Mouse (Mus musculus) embryonic facial prominence, embryonic 15.5 days (tissue): Measurements from ENCODE around the gene Triobp. TPM values are rescaled to one million over a fixed set of nuclear protein-coding genes. Genes with fewer than 3 reads are reported as not detected.

Experiments
- ATAC-seq: fragments of 200-750 bp; cut with Nextera tagmentation; 2 replicates; pipeline ENCODE4 v1.8.0; 2017; ENCODE audit warnings: low read depth, moderate TSS enrichment; ENCODE audit not compliant: insufficient number of reproducible peaks, low FRiP score, low TSS enrichment
- H3K27ac ChIP-seq: fragments of 300-500 bp; sonication (generic); replicated peaks from 2 replicates; pipeline ENCODE4 v1.5.1; 2015; ENCODE audit warnings: mild to moderate bottlenecking, inconsistent platforms
- H3K27me3 ChIP-seq: fragments of 300-500 bp; sonication (generic); 2 replicates; pipeline ENCODE4 v1.6.1; 2015; ENCODE audit warnings: inconsistent platforms
- H3K36me3 ChIP-seq: fragments of 300-500 bp; sonication (generic); 2 replicates; pipeline ENCODE4 v1.6.1; 2015; ENCODE audit warnings: mild to moderate bottlenecking, inconsistent platforms
- H3K4me1 ChIP-seq: fragments of 300-500 bp; sonication (generic); 2 replicates; pipeline ENCODE4 v1.6.1; 2015; ENCODE audit warnings: inconsistent platforms
- H3K4me2 ChIP-seq: fragments of 300-500 bp; sonication (generic); replicated peaks from 2 replicates; pipeline ENCODE4 v1.6.1; 2015; ENCODE audit warnings: mild to moderate bottlenecking, inconsistent platforms
- H3K4me3 ChIP-seq: fragments of 300-500 bp; sonication (generic); replicated peaks from 2 replicates; pipeline ENCODE4 v1.5.1; 2015; ENCODE audit warnings: mild to moderate bottlenecking, inconsistent platforms
- H3K9ac ChIP-seq: fragments of 300-500 bp; sonication (generic); 2 replicates; pipeline ENCODE4 v1.6.1; 2015; ENCODE audit warnings: inconsistent platforms
- H3K9me3 ChIP-seq: fragments of 300-500 bp; sonication (generic); replicated peaks from 2 replicates; pipeline ENCODE4 v1.6.1; 2016; ENCODE audit warnings: inconsistent platforms
- WGBS: fragments of 180-500 bp; shearing (Covaris S2); methylation state at CpG from one replicate; pipeline ENCODE4 v1.1.7; 2015; 5-methylcytosine and 5-hydroxymethylcytosine counted together
- polyA plus RNA-seq: library from polyadenylated mRNA; unstranded; fragments of >200 nt; fragmentation: Nextera tagmentation; extraction: Ambion mirVana; gene quantifications from 2 replicates; pipeline ENCODE4 v1.2.1, GENCODE M21; 2015

Gene Triobp
- polyA plus RNA-seq, 1 experiment from 2014 or later, result 61.4 TPM

- Histone ChIP-seq H3K4me3 (peak overlapping the region; percentile 38), H3K27me3 (no peaks in the 10 kb centered on the region), H3K27ac (no peak overlapping the region), H3K4me2 (peak overlapping the region; percentile 60), H3K9me3 (no peaks in the 10 kb centered on the region), H3K4me1 (peaks cover 15% of the 10 kb centered on the region), H3K36me3 (peaks cover 42% of the 10 kb centered on the region), H3K9ac (peak overlapping the region; percentile 26; the same call in 1 of the 2 replicates)
- ATAC-seq, result 0 out of 2 replicates have a peak, but pooled peaks have one; percentile 20
- 4% methylated on average over 9 of the region's 9 CpGs for WGBS
Measured at GRCm38 (mm10) chr15:78942663-78943062, 4.9 kb upstream of the Triobp start.

- no peak overlapping the region for H3K27ac ChIP-seq
- H3K36me3 ChIP-seq, result peaks cover 8% of the 10 kb centered on the region
- H3K9me3 ChIP-seq, result no peaks in the 10 kb centered on the region
- no peak overlapping the region for H3K9ac ChIP-seq
- no peaks in the 10 kb centered on the region for H3K27me3 ChIP-seq
- H3K4me2 ChIP-seq, result no peak overlapping the region
- H3K4me3 ChIP-seq, result no peak overlapping the region
- WGBS, result 71% methylated on average over 7 of the region's 7 CpGs
- peaks cover 22% of the 10 kb centered on the region for H3K4me1 ChIP-seq
- no peak for ATAC-seq
Measured at GRCm38 (mm10) chr15:78946232-78946631, 1.3 kb upstream of the Triobp start.

- Histone ChIP-seq H3K4me2 (peak overlapping the region; percentile 85), H3K9me3 (no peaks in the 10 kb centered on the region), H3K27ac (no peak overlapping the region), H3K4me3 (peak overlapping the region; percentile 52), H3K4me1 (peaks cover 15% of the 10 kb centered on the region), H3K27me3 (no peaks in the 10 kb centered on the region), H3K36me3 (no peaks in the 10 kb centered on the region), H3K9ac (peak overlapping the region; percentile 40; the same call in 1 of the 2 replicates)
- ATAC-seq, result no peak
- 2% methylated on average over 11 of the region's 11 CpGs for WGBS
Measured at GRCm38 (mm10) chr15:78948152-78948725, 715 bp downstream of the Triobp start.

DNA sequence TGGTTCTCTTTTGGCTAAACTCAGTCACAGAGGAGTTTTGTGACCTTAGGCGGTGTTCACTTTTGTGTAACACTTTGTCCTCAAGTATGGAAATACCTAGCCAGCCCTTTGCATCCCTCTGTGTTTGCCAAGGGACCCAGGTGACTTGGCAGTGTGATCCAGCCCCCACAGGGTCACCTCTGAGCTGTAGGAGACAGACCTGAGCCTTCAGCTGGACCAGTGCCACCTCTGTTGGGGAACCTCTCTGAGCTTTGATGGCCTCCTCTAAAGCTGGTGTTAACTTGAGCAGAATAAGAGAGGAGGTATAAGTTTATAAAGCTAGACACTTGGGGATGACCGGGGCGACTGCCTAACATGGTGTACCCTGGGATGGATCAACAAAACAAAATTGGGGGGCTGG is 1.4 kb downstream of the Triobp start:
- Histone ChIP-seq H3K9ac (no peak overlapping the region), H3K4me2 (no peak overlapping the region), H3K27me3 (no peaks in the 10 kb centered on the region), H3K27ac (no peak overlapping the region), H3K36me3 (no peaks in the 10 kb centered on the region), H3K9me3 (no peaks in the 10 kb centered on the region), H3K4me3 (no peak overlapping the region), H3K4me1 (peaks cover 14% of the 10 kb centered on the region)
- ATAC-seq, result no peak
- WGBS, result 92% methylated on average over 3 of the region's 3 CpGs

DNA sequence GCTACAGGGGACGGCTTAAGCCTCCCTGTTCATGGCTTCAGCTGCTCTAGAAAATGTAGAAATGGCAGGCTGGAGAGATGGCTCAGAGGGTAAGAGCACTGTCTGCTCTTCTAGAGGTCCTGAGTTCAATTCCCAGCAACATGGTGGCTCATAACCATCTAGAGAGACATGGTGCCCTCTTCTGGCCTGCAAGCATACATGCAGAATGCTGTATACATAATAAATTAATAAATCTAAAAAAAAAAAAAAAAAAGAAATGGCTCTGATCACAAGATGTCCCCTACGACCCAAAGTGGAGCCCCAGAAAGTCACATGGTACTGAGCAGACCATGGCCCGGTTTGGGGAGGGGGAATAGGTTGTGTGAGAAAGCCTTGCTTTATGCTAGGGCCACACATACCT is 8.1 kb downstream of the Triobp start:
- Histone ChIP-seq H3K9ac (no peak overlapping the region), H3K27ac (no peak overlapping the region), H3K4me3 (no peak overlapping the region), H3K27me3 (no peaks in the 10 kb centered on the region), H3K36me3 (0 out of 2 replicates have a peak, but pooled peaks cover 4% of the 10 kb centered on the region), H3K4me1 (peaks cover 4% of the 10 kb centered on the region), H3K4me2 (no peak overlapping the region), H3K9me3 (no peaks in the 10 kb centered on the region)
- no peak for ATAC-seq
- 67% methylated on average over 3 of the region's 3 CpGs for WGBS

DNA sequence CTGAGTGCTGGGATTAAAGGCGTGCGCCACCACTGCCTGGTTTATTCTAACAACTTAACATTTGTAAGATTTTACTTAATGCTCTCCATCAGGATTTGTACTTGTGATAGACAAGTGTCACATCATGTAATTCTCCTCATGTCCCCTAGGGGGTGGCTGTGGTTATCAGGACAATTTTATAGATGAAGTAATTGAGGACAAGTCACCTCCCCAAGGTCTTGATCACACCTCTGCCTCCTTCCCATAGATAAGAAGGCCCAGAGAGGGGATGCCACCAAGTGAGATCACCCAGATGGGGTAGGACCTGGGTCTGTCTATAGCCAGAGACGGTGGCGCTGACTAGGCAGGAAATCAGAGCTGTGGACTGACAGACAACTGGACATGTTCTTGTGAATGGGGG is 8.8 kb downstream of the Triobp start:
- 78% methylated on average over 4 of the region's 4 CpGs for WGBS
- Histone ChIP-seq H3K9ac (no peak overlapping the region), H3K4me2 (no peak overlapping the region), H3K4me1 (peaks cover 4% of the 10 kb centered on the region), H3K27me3 (no peaks in the 10 kb centered on the region), H3K9me3 (no peaks in the 10 kb centered on the region), H3K27ac (no peak overlapping the region), H3K4me3 (no peak overlapping the region), H3K36me3 (peaks cover 4% of the 10 kb centered on the region; the same call in 1 of the 2 replicates)
- ATAC-seq, result no peak

DNA sequence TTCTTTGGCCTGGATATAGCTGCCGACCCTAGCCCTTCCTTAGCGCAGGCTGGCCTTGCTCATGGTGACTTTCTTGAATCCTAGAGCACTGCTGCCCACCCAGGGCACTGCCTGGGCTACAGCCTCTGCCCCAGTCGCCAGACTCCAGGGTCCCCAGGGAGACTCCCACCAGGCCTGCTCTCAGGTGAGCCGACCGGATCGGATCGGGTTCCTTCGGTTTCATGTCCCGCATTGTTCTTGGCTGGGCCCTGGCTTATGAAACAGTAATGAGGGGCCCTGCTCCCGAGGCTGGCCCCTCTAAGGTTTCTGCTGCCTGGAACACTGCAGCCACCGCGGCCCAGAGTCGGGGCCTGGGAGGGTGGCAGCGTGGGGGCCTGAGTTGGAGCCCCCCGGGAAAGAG is 9.5 kb downstream of the Triobp start:
- H3K9ac ChIP-seq, result no peak overlapping the region
- peak; percentile 32; the same call in 1 of the 2 replicates for ATAC-seq
- H3K4me1 ChIP-seq, result peaks cover 4% of the 10 kb centered on the region
- peaks cover 10% of the 10 kb centered on the region; the same call in 1 of the 2 replicates for H3K36me3 ChIP-seq
- H3K27me3 ChIP-seq, result no peaks in the 10 kb centered on the region
- H3K9me3 ChIP-seq, result no peaks in the 10 kb centered on the region
- H3K4me2 ChIP-seq, result peak overlapping the region; percentile 8; the same call in 1 of the 2 replicates
- H3K27ac ChIP-seq, result 0 out of 2 replicates have a peak overlapping the region, but pooled peaks have one; percentile 45
- no peak overlapping the region for H3K4me3 ChIP-seq
- 53% methylated on average over 15 of the region's 15 CpGs for WGBS

GRCm38 (mm10) chr15:78959537-78959936 is 12.0 kb downstream of the Triobp start:
- 88% methylated on average over 11 of the region's 11 CpGs for WGBS
- no peaks in the 10 kb centered on the region for H3K9me3 ChIP-seq
- H3K27ac ChIP-seq, result no peak overlapping the region
- peaks cover 8% of the 10 kb centered on the region for H3K4me1 ChIP-seq
- H3K4me3 ChIP-seq, result no peak overlapping the region
- peaks cover 10% of the 10 kb centered on the region; the same call in 1 of the 2 replicates for H3K36me3 ChIP-seq
- no peaks in the 10 kb centered on the region for H3K27me3 ChIP-seq
- no peak overlapping the region for H3K4me2 ChIP-seq
- no peak for ATAC-seq
- no peak overlapping the region for H3K9ac ChIP-seq

DNA sequence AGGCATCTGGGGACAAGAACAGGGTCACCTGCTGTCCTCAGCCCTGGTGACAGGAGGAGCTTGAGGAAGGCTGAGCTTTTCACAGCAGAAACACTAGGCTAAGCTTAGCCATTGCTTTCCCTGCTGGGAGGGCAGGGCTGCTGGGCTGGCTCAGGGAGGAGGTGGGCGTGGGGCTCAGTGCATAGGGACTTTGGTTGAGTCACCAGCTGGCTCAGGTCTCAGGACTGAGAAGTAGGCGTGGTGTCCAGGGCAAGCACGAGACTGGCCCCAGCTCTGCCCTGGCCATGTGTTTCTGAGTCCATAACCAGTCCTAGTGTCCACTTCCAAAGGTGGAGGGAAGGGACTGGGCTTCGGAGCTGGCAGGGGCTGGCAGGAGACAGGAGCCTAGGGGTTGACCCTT is 12.6 kb downstream of the Triobp start:
- ATAC-seq, result no peak
- Histone ChIP-seq H3K4me1 (peaks cover 8% of the 10 kb centered on the region), H3K4me3 (no peak overlapping the region), H3K36me3 (peaks cover 10% of the 10 kb centered on the region; the same call in 1 of the 2 replicates), H3K27ac (no peak overlapping the region), H3K9ac (no peak overlapping the region), H3K27me3 (no peaks in the 10 kb centered on the region), H3K9me3 (no peaks in the 10 kb centered on the region), H3K4me2 (no peak overlapping the region)
- 70% methylated on average over 4 of the region's 4 CpGs for WGBS

DNA sequence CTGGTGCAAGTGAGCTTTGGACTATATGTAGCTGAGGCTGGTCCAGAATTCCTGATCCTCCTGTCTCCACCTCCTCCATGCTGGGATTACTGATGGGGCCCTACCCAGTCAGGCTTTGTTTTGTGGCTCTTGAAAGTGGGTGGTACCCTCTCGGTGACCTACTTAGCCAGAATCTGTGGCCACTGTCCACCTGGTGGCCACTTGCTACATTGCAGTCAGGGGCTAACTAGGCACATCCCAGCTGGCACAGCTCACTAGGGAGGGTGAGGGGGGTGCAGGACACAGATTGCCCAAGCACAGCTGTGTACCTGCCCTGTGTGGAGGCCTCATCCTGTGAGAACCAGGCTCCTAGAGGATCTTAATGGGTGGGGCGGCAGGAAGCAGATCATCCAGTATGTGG is 15.4 kb downstream of the Triobp start:
- no peak overlapping the region for H3K9ac ChIP-seq
- H3K4me2 ChIP-seq, result no peak overlapping the region
- H3K9me3 ChIP-seq, result no peaks in the 10 kb centered on the region
- H3K27me3 ChIP-seq, result no peaks in the 10 kb centered on the region
- WGBS, result 34% methylated on average over 2 of the region's 2 CpGs
- 0 out of 2 replicates have a peak, but pooled peaks cover 4% of the 10 kb centered on the region for H3K4me1 ChIP-seq
- no peak overlapping the region for H3K4me3 ChIP-seq
- peak; percentile 60 for ATAC-seq
- no peak overlapping the region for H3K27ac ChIP-seq
- H3K36me3 ChIP-seq, result peaks cover 10% of the 10 kb centered on the region; the same call in 1 of the 2 replicates

- Histone ChIP-seq H3K9me3 (no peaks in the 10 kb centered on the region), H3K4me1 (no peaks in the 10 kb centered on the region)
- 71% methylated on average over 6 of the region's 6 CpGs for WGBS
Measured at GRCm38 (mm10) chr15:78971626-78972025, 24.1 kb downstream of the Triobp start.

DNA sequence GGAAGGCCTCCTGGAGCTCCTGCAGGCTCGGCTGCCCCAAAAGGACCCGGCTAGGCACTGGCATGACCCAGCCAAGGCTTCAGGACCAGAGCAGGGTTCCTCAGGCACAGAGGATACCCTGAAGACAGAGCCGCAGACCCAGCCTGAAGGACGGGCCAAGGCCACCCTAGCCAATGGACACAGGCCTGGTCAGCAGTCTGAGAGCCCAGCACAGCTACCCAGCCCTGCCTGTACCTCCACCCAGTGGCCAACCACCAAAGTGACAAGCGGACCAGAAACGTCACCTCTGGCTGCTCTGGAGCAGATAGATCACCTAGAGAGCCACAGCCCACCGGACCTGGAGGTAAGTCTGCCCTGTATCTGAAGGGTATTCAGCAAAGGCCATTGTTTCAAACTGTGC is 26.4 kb downstream of the Triobp start:
- no peak for ATAC-seq
- Histone ChIP-seq H3K27ac (no peak overlapping the region), H3K9ac (no peak overlapping the region), H3K4me2 (no peak overlapping the region), H3K36me3 (no peaks in the 10 kb centered on the region), H3K4me1 (peaks cover 9% of the 10 kb centered on the region), H3K4me3 (no peak overlapping the region), H3K9me3 (no peaks in the 10 kb centered on the region), H3K27me3 (no peaks in the 10 kb centered on the region)
- 73% methylated on average over 7 of the region's 7 CpGs for WGBS

More at GRCm38 (mm10) chr15:78971626-78972025, 24.1 kb downstream of the Triobp start:
- H3K4me3 ChIP-seq, result no peak overlapping the region
- H3K27ac ChIP-seq, result no peak overlapping the region
- H3K27me3 ChIP-seq, result no peaks in the 10 kb centered on the region
- no peak overlapping the region for H3K9ac ChIP-seq
- H3K4me2 ChIP-seq, result no peak overlapping the region
- no peaks in the 10 kb centered on the region for H3K36me3 ChIP-seq
- no peak for ATAC-seq
